Mouse (Mus musculus) intestine, embryonic 14.5 days (tissue): ENCODE measurements around the gene Olfr1367. TPM values are rescaled to one million over a fixed set of nuclear protein-coding genes. Genes with fewer than 3 reads are reported as not detected.

Experiments used
- ATAC-seq: fragments of 200-750 bp; cut with Nextera tagmentation; replicated peaks from 2 replicates; pipeline ENCODE4 v1.8.0; 2017; ENCODE audit warnings: low read depth, moderate number of reproducible peaks, moderate TSS enrichment, moderate library complexity; ENCODE audit not compliant: low FRiP score, low TSS enrichment
- DNase-seq: peaks from one replicate; pipeline ENCODE4 v3.0.0-alpha.2; 2018; ENCODE audit warnings: low spot score
- H3K27ac ChIP-seq: fragments of 300-500 bp; sonication (generic); 2 replicates; pipeline ENCODE4 v1.5.1; 2014; ENCODE audit warnings: low read depth, mild to moderate bottlenecking, control low read depth
- H3K27me3 ChIP-seq: fragments of 300-500 bp; sonication (generic); replicated peaks from 2 replicates; pipeline ENCODE4 v1.6.1; 2014; ENCODE audit warnings: low read length, control low read depth; ENCODE audit not compliant: control insufficient read depth, insufficient read depth
- H3K36me3 ChIP-seq: fragments of 300-500 bp; sonication (generic); 2 replicates; pipeline ENCODE4 v1.6.1; 2014; ENCODE audit warnings: low read length, control low read depth; ENCODE audit not compliant: control insufficient read depth, insufficient read depth
- H3K4me1 ChIP-seq: fragments of 300-500 bp; sonication (generic); replicated peaks from 2 replicates; pipeline ENCODE4 v1.6.1; 2014; ENCODE audit warnings: low read length, control low read depth, mixed read lengths; ENCODE audit not compliant: control insufficient read depth, insufficient read depth
- H3K4me2 ChIP-seq: fragments of 300-500 bp; sonication (generic); 2 replicates; pipeline ENCODE4 v1.6.1; 2014; ENCODE audit warnings: low read length
- H3K4me3 ChIP-seq: fragments of 300-500 bp; sonication (generic); 2 replicates; pipeline ENCODE4 v1.5.1; 2014; ENCODE audit warnings: low read depth, low read length, control low read depth, mixed read lengths
- H3K9ac ChIP-seq: fragments of 300-500 bp; sonication (generic); 2 replicates; pipeline ENCODE4 v1.6.1; 2014; ENCODE audit warnings: mild to moderate bottlenecking, low read length
- H3K9me3 ChIP-seq: fragments of 300-500 bp; sonication (generic); 2 replicates; pipeline ENCODE4 v1.6.1; 2016; ENCODE audit warnings: low read length, control low read depth; ENCODE audit not compliant: control insufficient read depth
- WGBS: fragments of 180-500 bp; shearing (Covaris S2); extraction: QIAGEN DNeasy Blood & Tissue Kit; methylation state at CpG from one replicate; pipeline ENCODE4 v1.1.7; 2014; 5-methylcytosine and 5-hydroxymethylcytosine counted together
- polyA plus RNA-seq: library from polyadenylated mRNA; unstranded; fragments of >200 nt; fragmentation: Nextera tagmentation; extraction: Ambion mirVana; gene quantifications from 2 replicates; pipeline ENCODE4 v1.2.1, GENCODE M21; 2014

Gene Olfr1367
- not detected in 2 replicates for polyA plus RNA-seq

GRCm38 (mm10) chr13:21346610-21347009 lies at the start of gene Olfr1367:
Gene Olfr1367 (plus strand): TSS chr13:21346910.
- ATAC-seq: no peak
- Histone ChIP-seq H3K4me1 (no peaks in the 10 kb centered on the region), H3K4me2 (no peak within 1 kb of the TSS)

GRCm38 (mm10) chr13:21298557-21298956 lies 48.2 kb upstream of the Olfr1367 start:
- no peak for DNase-seq
- no peak overlapping the region for H3K9ac ChIP-seq
- H3K4me1 ChIP-seq: no peaks in the 10 kb centered on the region
- no peaks in the 10 kb centered on the region for H3K36me3 ChIP-seq
- H3K9me3 ChIP-seq: no peaks in the 10 kb centered on the region
- no peak overlapping the region for H3K27ac ChIP-seq
- H3K4me3 ChIP-seq: no peak overlapping the region
- no peak overlapping the region for H3K4me2 ChIP-seq
- ATAC-seq: no peak
- WGBS: 35% methylated on average over 3 of the region's 3 CpGs
- H3K27me3 ChIP-seq: no peaks in the 10 kb centered on the region

More at GRCm38 (mm10) chr13:21346610-21347009, at the start of gene Olfr1367:
- no peaks in the 10 kb centered on the region for H3K27me3 ChIP-seq
- H3K9ac ChIP-seq: no peak within 1 kb of the TSS
- no peak for DNase-seq
- WGBS: 93% methylated on average over 1 of the region's 1 CpGs
- H3K27ac ChIP-seq: no peak within 1 kb of the TSS
- H3K9me3 ChIP-seq: no peaks in the 10 kb centered on the region
- no peak within 1 kb of the TSS for H3K4me3 ChIP-seq
- H3K36me3 ChIP-seq: no peaks in the 10 kb centered on the region

GRCm38 (mm10) chr13:21304483-21305066 lies 42.1 kb upstream of the Olfr1367 start:
- no peak for DNase-seq
- Histone ChIP-seq H3K36me3 (no peaks in the 10 kb centered on the region), H3K27ac (no peak overlapping the region), H3K9ac (no peak overlapping the region), H3K27me3 (no peaks in the 10 kb centered on the region), H3K9me3 (no peaks in the 10 kb centered on the region), H3K4me2 (no peak overlapping the region), H3K4me1 (no peaks in the 10 kb centered on the region), H3K4me3 (no peak overlapping the region)
- no peak for ATAC-seq
- 60% methylated on average over 3 of the region's 3 CpGs for WGBS

GRCm38 (mm10) chr13:21309788-21310187 lies 36.9 kb upstream of the Olfr1367 start:
- WGBS: 68% methylated on average over 2 of the region's 2 CpGs
- H3K27ac ChIP-seq: no peak overlapping the region

GRCm38 (mm10) chr13:21311926-21312325 lies 34.8 kb upstream of the Olfr1367 start, which contains the start of gene Gpx6:
Gene Gpx6 (plus strand): TSS chr13:21312125.
- H3K4me2 ChIP-seq: no peak within 1 kb of the TSS
- no peak within 1 kb of the TSS for H3K4me3 ChIP-seq
- 31% methylated on average over 3 of the region's 3 CpGs for WGBS
- no peaks in the 10 kb centered on the region for H3K9me3 ChIP-seq
- H3K27me3 ChIP-seq: no peaks in the 10 kb centered on the region
- H3K4me1 ChIP-seq: no peaks in the 10 kb centered on the region
- no peak within 1 kb of the TSS for H3K27ac ChIP-seq
- DNase-seq (no peak), ATAC-seq (no peak)
- no peak within 1 kb of the TSS for H3K9ac ChIP-seq
- H3K36me3 ChIP-seq: no peaks in the 10 kb centered on the region

More at GRCm38 (mm10) chr13:21309788-21310187, 36.9 kb upstream of the Olfr1367 start:
- no peak overlapping the region for H3K4me2 ChIP-seq
- H3K9ac ChIP-seq: no peak overlapping the region
- H3K36me3 ChIP-seq: no peaks in the 10 kb centered on the region
- no peaks in the 10 kb centered on the region for H3K9me3 ChIP-seq
- no peak overlapping the region for H3K4me3 ChIP-seq
- H3K4me1 ChIP-seq: no peaks in the 10 kb centered on the region
- no peaks in the 10 kb centered on the region for H3K27me3 ChIP-seq
- DNase-seq (no peak), ATAC-seq (no peak)

GRCm38 (mm10) chr13:21312854-21313253 lies 33.9 kb upstream of the Olfr1367 start:
- Histone ChIP-seq H3K4me2 (no peak overlapping the region), H3K27me3 (no peaks in the 10 kb centered on the region), H3K36me3 (no peaks in the 10 kb centered on the region), H3K4me3 (no peak overlapping the region), H3K27ac (no peak overlapping the region), H3K9me3 (no peaks in the 10 kb centered on the region), H3K4me1 (no peaks in the 10 kb centered on the region), H3K9ac (no peak overlapping the region)
- WGBS: 57% methylated on average over 3 of the region's 5 CpGs
- ATAC-seq: no peak
- DNase-seq: no peak

GRCm38 (mm10) chr13:21313903-21314302 lies 32.8 kb upstream of the Olfr1367 start:
- Histone ChIP-seq H3K4me1 (no peaks in the 10 kb centered on the region), H3K9ac (no peak overlapping the region), H3K36me3 (no peaks in the 10 kb centered on the region), H3K4me3 (no peak overlapping the region), H3K9me3 (no peaks in the 10 kb centered on the region), H3K4me2 (no peak overlapping the region), H3K27ac (no peak overlapping the region), H3K27me3 (no peaks in the 10 kb centered on the region)
- no peak for DNase-seq
- 82% methylated on average over 4 of the region's 4 CpGs for WGBS
- ATAC-seq: no peak

- ATAC-seq: no peak
- 60% methylated on average over 3 of the region's 3 CpGs for WGBS
Observed at GRCm38 (mm10) chr13:21320262-21320661, 26.4 kb upstream of the Olfr1367 start.

GRCm38 (mm10) chr13:21321890-21322494 lies 24.7 kb upstream of the Olfr1367 start:
- WGBS: 8% methylated on average over 18 of the region's 18 CpGs
- ATAC-seq (no peak), DNase-seq (peak; percentile 59)
- no peaks in the 10 kb centered on the region for H3K27me3 ChIP-seq
- H3K4me1 ChIP-seq: peaks cover 9% of the 10 kb centered on the region; the same call in 1 of the 2 replicates
- no peaks in the 10 kb centered on the region for H3K36me3 ChIP-seq
- no peak overlapping the region for H3K9ac ChIP-seq
- H3K9me3 ChIP-seq: no peaks in the 10 kb centered on the region
- peak overlapping the region; percentile 25 for H3K4me3 ChIP-seq
- H3K4me2 ChIP-seq: peak overlapping the region; percentile 52
- H3K27ac ChIP-seq: no peak overlapping the region

More at GRCm38 (mm10) chr13:21320262-21320661, 26.4 kb upstream of the Olfr1367 start:
- H3K27me3 ChIP-seq: no peaks in the 10 kb centered on the region
- H3K9ac ChIP-seq: no peak overlapping the region
- no peak for DNase-seq
- no peak overlapping the region for H3K4me2 ChIP-seq
- H3K4me3 ChIP-seq: no peak overlapping the region
- H3K4me1 ChIP-seq: 0 out of 2 replicates have a peak, but pooled peaks cover 4% of the 10 kb centered on the region
- no peaks in the 10 kb centered on the region for H3K9me3 ChIP-seq
- no peak overlapping the region for H3K27ac ChIP-seq
- H3K36me3 ChIP-seq: no peaks in the 10 kb centered on the region
